Comparison of ENCODE assay signal across 8 mouse cellular contexts in the genomic region with DNA sequence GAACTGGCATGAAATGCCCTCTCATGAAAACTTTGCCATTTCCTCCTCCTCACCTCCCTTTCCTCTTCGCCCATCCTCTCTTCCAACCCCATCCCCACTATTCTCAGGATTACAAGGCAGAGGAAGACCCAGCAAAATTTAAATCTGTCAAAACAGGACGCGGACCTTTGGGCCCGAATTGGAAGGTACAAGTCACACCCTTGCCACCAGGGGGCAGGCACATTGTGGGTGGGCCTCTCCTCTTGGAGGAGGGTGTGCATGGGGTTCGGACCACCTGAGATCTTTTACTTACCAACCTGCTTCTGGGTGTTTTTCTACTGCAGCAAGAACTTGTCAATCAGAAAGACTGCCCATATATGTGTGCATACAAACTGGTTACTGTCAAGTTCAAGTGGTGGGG. TPM values are rescaled to one million over a fixed set of nuclear protein-coding genes. Genes with fewer than 3 reads are reported as not detected.
DNase-seq lines count a peak whose midpoint lies in the region; ATAC-seq and TF ChIP-seq lines count a peak whose summit lies in the region.
"Had no signal": no experiment of that assay in that cellular context is flagged by ENCODE, and none has a peak within 500 bp of the region (broad histone marks: within the 10 kb centered on the region; RNA-seq: fewer than 3 reads in every experiment).

No protein-coding gene starts in this region.

- DNase-seq in kidney, postnatal 10 days = peak; percentile 38
- no peak for DNase-seq in kidney, adult 9 months
- DNase-seq in T-cell, adult 2 months (ENCODE audit: low spot score) = peak; percentile 42
- DNase-seq in cerebellum, adult 18-20 months = no peak
- no peak for DNase-seq in cerebellum, postnatal 36 days

- H3K27me3 ChIP-seq in E14TG2a.4 (ENCODE audit: insufficient read depth, low read length) = no peaks in the 10 kb centered on the region
- H3K27me3 ChIP-seq: stomach, embryonic 15.5 days had no signal

- TF ChIP-seq CTCF in E14TG2a.4 (conservative IDR thresholded peaks at IDR 0.05; ENCODE audit: low read length) = peak; percentile 75

- 0 out of 2 replicates have a peak, but pooled peaks have one; percentile 41 for ATAC-seq in neutrophil, adult 5-6 weeks (ENCODE audit: extremely low read depth, insufficient number of reproducible peaks, low FRiP score, poor library complexity, severe bottlenecking)

- H3K9me3 ChIP-seq in E14TG2a.4 (ENCODE audit: low read length) = no peaks in the 10 kb centered on the region
- H3K9me3 ChIP-seq: stomach, embryonic 15.5 days had no signal

- H3K4me1 ChIP-seq in E14TG2a.4 (replicated peaks; ENCODE audit: low read depth, low read length) = peaks cover 62% of the 10 kb centered on the region
- H3K4me1 ChIP-seq: stomach, embryonic 15.5 days had no signal

- no peak overlapping the region for H3K4me3 ChIP-seq in E14TG2a.4 (replicated peaks; ENCODE audit: low read length)
- H3K4me3 ChIP-seq: stomach, embryonic 15.5 days had no signal

- peaks cover 48% of the 10 kb centered on the region for H3K36me3 ChIP-seq in E14TG2a.4 (ENCODE audit: insufficient read depth, low read length)

RNA-seq across cellular contexts. Expression of a gene that starts 11.7 kb away (rescaled TPM):
- total RNA-seq in neutrophil, adult 5-6 weeks (2017) = 119 and 128 TPM in 2 replicates

RNA-seq across cellular contexts. Expression of a gene that starts 31.2 kb away (rescaled TPM):
- total RNA-seq in neutrophil, adult 5-6 weeks (2017) = 153 and 163 TPM in 2 replicates

RNA-seq across cellular contexts. Expression of a gene that starts 31.2 kb away (rescaled TPM):
- total RNA-seq in neutrophil, adult 5-6 weeks (2017) = 88.9 and 113 TPM in 2 replicates

RNA-seq across cellular contexts. Expression of a gene that starts 59.9 kb away (rescaled TPM):
- total RNA-seq in neutrophil, adult 5-6 weeks (2017) = 80.4 and 102 TPM in 2 replicates

Comparison
In these comparisons a context has a peak if more than half of its experiments do, and no peak if none do; other contexts are left out.
1. DNase-seq: peak in kidney, postnatal 10 days (single experiment) and T-cell, adult 2 months (single experiment); none in kidney, adult 9 months (single experiment), cerebellum, adult 18-20 months (0 of 2) and cerebellum, postnatal 36 days (0 of 2).